Mouse (Mus musculus) c-Kit-positive CD71-positive TER-119-negative erythroid progenitor cells, embryonic 14.5 days (primary cell): Measurements from ENCODE around the gene Atp2b4.
A peak's percentile ranks its signal among the peaks of the same experiment; 100 is the strongest.

Experiments used
- DNase-seq: peaks from one replicate; pipeline ENCODE4 v3.0.0-alpha.2; 2013; ENCODE audit warnings: low read depth

The Atp2b4 gene

DNA sequence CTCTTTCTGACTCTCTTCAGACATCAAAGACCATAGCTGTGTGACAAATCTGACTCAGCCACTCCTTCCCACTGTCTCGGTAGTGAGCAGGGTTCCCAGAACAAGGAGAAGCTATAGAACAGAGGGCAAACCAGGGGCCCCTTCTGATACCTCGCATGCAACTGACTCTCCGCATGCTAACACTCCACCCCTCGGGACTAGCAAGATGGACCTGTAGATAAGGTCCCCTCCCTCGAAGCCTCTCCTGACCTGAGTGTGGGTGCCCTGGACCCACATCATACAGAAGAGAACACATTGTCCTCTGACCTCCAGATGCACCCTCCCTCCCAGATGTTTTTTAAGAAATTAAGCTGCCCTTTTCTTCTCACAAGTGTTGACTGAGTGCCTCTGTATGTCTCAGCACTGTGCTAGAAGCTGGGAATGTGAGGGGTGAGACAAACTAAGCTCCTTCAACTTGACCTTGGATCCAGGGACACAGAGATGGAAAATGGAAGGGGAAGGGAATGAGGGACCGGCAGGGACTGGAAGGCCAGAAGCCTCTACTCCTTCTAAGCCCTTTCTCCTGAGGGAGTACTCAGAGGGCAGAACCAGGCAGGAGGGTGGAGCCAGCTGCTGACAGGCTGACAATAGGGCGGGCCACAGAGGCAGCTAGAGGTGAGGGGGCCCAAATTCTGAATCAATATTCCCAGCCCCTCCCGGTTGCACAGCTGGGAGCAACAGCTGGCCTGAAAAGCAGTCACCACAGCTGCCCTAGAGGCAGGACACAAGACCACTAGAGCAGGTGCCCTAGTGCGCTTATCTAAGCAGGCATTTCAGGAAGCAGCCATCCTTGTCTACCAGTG lies 2.6 kb downstream of the Atp2b4 start:
- DNase-seq, result peak; percentile 86

DNA sequence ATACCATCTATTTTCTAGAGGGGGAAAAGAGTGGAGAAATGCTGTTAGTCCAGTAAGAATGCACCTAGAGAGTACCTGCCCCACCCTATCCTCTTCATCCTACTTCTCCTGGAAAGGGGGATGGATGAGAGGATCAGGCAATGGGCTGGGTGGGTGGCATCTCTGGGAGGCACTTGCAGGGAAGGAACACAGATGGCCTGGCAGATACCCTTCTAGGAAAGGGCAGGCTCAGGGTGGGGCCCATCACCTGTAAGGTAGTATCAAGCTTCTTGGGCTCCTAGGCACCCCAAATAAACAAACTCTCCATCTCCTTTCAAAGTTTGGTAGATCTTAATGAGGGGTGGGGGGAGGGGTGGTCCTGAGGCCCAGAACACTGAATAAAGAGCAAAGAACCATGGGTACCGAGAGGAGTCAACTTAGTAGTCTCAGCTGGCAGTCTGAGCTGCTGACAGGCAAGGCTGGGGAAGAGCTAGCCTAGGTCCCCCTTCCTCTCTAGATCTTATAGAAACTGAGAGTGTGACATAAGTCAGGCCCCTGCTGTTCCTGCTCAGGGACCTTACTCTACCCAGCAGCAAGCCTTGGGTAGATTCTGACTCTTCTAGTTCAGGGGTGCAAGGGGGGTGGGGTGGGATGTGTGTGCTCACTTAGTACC lies 3.4 kb downstream of the Atp2b4 start:
- peak; percentile 74 for DNase-seq

DNA sequence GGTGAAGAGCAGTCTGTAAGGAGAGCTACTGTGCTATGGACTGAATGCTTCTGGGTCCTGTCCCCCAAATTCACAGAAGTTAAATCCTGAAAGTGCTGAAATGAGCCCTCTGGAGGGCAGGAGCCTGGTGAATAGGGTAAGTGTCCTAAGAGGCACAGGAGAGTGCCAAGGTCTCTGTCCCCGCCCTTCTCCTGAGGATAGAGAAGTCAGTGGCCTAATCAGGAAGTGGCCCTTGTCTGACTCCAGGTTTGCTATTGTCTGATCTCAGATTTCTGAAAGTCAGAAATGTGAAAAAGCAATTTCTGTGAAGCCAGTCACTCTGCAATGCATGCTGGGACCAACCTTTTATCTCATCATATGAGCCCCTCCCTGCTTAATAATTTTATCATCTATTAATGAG lies 7.2 kb downstream of the Atp2b4 start:
- DNase-seq, result no peak

DNA sequence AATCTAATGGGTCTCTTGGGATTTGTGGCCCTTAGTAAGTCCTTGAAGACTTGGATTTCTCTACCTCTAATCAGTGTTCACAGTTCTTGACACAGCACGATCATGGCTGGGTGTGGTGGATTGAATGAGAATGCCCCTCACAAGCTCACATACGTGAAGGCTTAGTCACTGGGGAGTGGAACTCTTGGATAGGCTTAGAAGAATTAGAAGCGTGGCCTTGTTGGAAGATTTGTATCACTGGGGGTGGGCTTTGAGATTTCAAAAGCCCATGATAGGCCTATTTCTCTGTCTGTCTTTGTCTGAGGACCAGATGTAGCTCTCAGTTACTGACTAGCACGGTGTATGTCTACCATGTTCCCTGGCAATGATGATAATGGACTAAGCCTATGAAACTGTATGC lies 10.8 kb downstream of the Atp2b4 start:
- DNase-seq, result no peak

DNA sequence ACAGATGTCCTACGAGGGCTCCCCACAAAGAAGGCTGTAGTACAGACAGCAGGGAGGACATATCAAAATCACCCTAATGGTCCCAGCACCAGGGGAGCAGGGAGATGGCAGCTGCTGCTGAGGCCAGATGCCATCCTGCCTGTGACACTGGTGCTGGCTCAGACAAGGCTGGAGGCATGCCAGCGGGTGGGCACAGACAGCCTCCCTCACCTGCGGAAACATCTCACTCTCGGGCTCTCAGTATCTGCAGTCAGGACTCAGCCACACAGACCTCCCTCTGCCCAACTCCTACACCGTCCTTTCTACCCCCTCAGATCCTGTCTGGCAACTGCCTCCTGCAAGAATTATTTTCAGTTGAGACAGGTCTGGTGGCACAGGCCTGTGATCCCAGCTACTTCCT lies 12.0 kb downstream of the Atp2b4 start:
- DNase-seq, result no peak

DNA sequence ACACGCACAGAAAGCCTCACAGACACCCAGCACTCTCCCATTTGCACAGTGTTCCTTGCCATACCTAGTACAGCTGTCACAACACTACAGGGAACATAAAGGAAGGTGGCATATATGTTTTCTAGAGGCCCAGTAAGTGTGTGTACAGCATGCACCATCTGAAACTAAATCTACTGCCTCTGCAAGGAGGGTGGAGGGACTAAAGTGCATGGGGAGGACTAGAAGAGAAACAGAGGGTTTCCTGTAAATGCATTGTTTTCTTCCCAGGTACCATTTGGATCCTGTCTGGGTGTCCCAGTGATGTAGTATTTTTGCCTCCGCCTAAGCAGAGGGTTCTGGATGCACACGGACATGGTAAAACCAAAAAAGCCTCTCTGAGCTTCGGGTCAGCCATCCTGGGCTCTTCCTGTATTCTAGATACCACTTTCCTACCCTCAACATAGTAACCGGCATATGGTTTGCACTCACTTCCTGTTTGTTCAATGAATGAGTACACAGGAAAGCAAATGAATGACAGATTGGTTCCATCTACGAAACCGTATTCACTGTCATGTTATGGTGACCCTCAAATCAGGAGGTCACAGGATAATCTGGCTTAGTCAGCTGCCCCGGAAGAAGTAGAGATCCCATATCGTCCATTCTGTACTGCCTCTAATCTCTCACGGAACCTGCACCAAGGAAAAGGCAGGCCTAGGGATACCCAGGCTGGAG lies 13.2 kb downstream of the Atp2b4 start:
- no peak for DNase-seq

DNA sequence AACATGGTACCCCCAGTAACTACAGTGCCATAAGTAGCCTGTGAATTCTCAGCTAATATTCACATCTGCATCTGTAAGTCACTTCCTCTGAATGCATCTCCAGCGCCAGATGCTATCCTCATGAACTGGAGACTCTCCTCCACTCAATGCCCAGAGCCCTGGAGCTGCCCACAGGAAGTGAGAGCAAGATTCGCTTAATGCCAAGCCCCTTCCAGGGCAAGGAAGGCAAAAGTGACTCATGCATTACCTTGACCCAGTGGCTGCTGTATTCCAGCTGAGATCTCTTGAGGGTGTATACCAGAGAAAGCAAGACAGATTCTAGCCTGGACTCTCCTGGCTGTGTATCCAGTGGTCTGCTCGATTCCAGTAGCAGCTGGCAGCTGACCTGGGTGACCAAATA lies 16.2 kb downstream of the Atp2b4 start:
- DNase-seq, result no peak

DNA sequence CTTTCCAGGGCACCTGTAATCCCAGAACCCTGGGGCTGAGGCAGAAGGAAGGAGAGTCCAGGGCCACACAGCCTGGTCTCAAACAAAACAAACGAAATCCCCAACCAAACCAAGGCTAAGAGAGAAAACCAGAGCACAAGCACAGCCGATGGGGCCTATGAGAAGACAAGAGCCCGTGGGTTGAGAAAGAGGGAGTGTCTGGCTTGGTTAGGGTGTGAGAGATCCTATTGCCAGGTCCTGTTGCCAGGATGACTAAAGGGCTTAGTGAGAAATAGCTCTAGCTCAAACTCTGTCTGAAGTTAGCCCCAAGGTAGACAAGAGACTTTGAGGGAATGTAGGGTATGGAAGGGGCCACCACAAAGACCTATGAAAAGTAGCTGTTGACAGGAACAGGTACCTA lies 19.3 kb downstream of the Atp2b4 start:
- DNase-seq, result no peak

DNA sequence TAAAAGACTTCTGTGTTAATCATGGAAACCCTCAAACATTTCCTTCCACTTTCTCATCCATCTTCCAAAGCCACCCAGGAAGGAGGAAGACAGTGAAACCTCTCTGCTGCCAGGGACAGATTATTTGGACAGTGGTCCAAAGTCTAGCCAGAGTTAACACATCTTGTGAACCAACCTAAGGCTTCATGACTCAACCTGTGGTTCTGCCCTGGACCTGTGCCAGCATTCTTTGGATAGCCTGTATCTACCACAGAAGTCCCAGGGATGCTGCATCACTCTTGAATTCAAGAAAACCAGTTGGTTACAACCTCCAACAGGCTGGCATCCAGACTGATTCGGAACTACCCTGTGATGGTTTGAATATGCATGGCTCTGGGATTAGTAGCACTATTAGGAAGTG lies 21.8 kb downstream of the Atp2b4 start:
- DNase-seq, result no peak

DNA sequence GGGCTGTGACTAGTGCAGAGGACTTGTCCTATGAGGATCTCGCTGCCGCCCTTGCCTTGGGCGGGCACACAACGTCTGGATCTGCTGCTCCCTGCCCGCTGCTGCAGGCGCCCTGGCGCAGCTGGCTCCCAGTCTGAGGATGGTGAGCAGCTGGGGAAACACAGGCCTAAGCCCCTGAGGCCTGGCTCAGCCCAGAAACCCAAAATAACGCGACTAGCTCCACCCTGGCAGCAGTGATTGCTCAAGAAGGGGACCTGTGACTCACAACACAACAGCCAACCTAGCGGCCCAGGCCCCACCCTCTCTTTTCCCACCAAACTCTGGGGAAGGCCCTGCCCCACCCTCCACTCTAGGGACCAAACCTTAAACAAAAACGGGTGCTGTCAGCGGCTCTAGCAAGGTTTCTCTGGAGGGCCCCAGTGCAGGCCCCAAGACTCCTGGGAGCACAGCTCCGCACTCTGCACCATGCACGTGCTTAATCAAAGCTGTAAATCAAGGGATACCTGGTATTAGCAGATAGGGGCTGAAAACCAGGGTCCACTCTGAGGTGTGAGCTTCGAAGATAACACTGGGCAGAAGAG lies 23.1 kb downstream of the Atp2b4 start:
- no peak for DNase-seq

DNA sequence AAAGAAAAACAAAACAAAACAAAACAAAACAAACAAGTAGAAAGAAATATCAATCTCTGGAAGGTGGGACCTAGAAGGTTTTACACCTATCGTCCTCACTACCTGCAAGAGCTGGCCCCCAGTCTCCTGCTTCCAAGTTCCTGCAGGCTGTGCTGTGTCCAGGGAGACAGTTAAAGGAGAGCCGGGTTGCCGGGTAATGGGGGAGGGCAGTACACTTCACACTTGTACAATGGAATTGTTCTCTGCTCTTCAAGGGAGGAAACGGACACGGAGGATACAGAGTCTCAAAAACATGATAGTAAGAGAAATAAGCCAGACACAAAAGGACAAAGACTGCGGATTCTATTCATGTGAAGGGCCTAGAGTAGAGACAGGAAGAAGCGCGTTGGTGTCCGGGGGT lies 28.3 kb downstream of the Atp2b4 start:
- no peak for DNase-seq

DNA sequence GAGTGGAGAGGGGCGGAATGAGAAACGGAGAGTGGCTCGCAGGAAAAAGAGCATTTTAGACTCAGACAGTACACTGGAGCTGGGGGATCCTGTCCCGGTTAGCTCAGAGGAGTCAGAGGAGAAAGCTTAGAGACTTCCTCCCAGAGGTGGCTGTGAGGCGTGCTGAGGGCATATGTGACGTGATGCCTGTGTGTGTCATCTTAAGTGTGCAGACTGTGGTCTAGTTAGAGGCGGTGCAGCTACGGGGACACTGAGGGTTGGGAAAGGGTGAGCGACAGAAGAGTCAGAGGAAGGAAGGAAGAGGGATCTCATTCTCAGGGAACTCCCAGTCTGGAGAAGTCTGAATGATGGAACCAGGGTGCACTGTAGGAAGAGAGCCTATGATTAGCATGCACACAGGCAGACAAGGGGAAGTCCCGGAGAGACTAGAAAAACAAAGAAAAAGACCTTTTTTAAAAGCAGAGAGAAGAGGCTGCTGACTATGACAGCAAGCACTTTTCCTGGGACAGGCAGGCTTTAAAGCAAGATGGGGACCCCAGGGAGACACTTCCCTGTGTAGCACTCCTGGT lies 28.9 kb downstream of the Atp2b4 start:
- no peak for DNase-seq

DNA sequence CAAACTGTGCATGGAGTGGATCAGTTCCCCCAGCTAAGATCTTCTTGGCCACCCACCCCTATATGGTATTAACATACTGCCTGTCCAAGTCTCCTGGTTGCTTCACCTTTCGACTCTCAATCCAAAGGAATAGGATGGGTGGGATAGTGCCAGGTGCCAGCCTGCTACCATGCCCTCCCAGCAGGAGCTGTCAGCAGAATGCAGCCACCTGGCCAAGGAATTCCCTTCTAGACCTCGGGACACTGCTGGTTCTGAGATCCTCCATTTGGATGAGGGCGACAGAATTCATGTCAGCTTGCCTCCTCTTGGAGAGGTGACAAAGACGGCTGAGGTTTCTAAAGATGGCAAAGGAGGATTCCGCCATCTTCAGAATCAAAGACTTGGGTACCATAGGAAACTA lies 32.8 kb downstream of the Atp2b4 start:
- no peak for DNase-seq

DNA sequence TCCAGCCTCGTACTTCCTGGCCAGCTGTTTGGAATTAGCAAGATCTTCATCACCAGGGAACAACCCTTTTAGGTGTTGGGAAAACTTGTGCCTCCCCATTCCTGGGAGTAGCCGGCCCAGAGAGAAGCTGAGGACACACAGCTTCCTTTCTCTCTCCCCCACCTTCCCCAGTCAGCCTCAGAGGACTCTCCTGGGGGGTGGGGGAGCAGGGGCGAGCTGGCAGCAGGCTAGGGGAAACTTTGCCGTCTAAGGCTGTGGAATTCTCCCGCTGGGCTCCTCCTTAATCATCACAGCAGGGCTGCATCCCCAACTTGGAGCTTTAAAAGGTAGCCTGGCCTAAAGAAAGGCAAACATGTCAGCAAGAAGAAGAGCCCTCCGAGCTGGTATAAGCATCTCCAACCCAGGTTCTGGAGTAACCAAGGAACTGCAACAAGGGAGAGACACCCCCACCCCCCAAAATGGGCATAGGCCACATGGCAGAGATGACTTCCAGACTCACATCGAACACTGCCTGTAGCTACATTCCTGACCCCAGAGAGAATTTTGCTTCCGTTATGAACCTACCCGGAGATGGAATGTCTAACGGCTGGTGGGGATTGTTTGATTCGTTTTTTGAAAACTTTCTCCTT lies 33.8 kb downstream of the Atp2b4 start:
- no peak for DNase-seq

DNA sequence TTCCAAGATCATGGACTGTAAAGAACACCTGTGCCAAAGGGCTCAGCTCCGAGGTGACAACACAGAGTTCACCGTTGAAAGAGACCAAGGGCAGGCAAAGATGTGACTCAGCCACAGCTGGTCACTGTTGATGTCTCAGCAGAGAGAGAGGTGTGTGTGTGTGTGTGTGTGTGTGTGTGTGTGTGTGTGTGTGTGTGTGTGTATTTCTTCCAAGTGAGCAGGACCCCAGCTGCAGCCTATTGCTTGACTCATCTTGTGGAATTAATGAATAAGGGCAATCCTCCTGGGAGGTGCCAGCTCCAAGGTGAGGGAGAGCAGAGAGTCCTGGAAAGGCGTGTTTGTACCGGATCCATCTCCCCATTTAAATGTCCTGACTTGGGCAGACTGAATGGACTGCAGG lies 35.5 kb downstream of the Atp2b4 start:
- DNase-seq, result no peak

DNA sequence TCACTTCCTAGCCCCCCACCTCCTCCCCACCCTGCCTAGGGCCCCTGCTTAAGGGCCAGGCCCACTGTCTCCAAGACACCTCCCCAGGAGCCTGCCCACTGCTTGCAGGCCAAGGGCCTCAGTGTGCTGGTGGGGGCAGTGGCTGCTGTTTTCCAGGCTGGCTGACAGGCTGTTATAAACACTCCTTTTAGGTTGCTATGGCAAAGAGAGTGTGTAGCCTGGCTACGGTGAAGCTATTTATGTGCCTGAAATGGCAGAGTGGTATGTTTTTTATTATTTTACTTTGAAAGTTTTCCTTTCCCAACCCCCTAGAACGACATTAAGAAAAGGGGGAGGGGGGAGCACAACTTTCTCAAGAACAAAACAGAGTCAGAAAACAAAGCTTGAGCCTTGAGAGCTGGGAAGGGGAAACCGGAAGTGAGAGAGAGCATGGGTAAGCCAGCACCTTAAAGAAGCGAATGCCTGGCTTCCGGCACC lies 37.9 kb downstream of the Atp2b4 start:
- no peak for DNase-seq

DNA sequence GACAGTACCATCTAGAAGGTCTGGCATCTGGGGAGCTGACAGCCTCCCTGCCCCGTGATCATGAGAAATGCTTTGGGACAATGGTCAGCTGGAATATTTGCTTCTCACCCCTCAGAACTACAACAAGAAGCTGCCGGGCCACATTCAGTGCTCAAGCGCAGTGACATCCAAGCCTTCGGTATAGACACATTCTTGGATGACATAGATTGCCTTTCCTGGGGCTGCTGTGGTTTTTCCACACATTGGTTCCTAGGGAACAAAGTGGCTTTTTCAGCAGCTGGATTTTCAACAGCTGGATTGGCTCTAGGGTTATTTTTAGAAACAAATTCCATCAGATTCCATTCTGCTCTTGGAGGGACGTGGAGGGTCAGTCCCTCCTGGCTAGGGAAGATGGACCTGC lies 39.6 kb downstream of the Atp2b4 start:
- no peak for DNase-seq

DNA sequence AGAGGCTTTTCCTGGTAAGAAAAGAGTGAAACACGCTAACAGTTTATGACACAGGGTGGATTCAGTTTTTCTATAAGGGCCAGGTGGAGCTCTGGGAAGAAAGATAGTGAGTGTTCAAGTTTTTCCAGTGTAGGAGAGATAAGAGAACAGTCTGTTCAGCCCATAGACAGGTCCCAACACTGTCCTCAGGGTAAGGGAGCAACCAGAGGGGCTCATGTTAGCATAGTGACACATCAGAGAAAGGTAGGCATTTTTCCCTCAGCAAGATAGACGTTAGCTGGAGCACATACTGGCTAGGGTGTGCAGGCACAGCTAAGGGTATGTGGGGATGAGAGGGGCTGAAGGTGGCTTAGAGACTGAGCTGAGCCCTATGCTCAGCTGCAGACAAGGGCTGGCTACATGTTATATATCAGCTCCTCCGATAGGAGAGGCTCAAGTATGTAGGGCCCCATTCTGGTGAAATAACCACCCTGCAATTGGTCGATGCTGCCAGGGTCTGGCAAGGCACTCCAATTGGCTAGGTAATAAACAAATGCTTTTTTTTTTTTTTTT lies 46.4 kb downstream of the Atp2b4 start:
- peak; percentile 88 for DNase-seq

DNA sequence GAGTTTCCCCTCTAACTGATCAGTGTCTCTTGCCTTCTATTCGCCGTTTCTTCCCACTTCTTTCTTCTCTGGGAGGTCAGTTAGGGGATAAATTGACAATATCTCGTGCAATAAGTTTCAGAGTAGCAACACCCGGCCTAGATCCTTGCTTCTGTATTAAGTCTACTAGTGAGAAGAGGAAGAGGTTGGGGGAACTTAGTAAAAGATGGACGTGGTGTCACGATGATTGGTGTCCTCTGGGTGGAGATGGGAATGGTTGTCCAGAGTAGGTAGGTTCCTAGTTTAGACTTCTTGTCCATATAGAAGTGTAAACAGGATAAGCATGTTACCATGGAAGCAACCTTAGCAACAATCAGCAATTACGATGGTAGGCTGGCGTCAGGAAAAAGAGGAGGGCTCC lies 47.5 kb downstream of the Atp2b4 start:
- DNase-seq, result no peak

DNA sequence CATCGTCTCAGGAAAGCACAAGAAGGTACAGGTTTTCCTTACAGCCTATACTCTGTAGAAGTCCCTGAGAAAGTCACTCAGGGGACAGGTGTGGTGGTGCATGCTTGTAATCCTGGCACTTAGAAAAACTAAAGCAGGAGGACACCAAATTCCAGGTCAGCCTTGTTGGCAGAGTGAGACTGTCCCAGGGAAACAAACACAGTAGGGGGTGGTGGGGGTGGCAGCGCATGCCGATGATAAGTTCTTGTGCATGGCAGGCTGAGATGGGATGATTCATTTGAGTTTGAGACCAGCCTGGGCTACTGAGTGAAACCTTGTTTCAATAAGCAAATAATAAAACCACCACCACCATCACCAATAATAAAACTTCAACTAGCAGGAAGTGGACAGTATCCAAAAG lies 49.2 kb downstream of the Atp2b4 start:
- no peak for DNase-seq

DNA sequence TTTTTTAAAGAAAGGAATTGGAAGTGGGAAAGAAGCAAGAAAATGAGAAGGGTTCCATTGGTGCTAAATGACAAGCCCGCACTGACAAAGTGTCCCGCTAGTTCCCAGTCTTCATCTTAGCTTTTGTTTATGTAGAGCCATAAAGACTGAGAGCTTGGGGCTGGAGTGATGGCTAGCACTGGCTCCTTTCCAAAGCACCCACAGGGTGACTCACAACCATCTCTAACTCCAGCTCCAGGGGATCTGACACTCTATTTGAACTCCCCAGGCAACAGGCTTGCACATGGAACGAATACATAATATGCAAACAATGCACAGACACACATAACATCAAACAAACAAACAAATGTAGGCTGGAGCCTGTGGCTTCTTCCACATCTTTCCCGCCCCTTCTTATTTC lies 50.9 kb downstream of the Atp2b4 start:
- DNase-seq, result no peak

DNA sequence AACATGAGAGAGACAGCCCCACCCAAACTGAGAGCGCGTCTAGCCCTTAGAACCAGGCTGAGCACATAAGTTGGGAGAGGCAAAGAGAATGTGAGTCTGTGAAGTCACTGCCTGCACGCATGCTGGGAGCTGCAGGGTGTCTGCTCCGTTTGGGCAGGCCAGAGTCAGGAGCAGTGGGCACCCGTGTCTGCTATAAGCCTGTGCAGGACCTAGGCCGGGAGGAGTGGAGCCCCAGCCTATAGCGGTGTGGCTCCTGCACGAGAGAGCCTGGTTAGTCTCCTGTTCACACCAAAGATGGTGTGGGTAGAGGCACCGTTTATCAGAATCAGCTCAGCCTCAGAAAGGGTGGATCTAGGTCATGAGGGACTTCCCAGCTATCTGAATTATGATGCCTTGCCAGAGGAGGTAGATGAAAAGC lies 55.8 kb downstream of the Atp2b4 start:
- DNase-seq, result peak; percentile 60
